Mouse (Mus musculus) MEL (cell line): ENCODE measurements at regions not wholly inside any gene's neighbourhood (a gene's known extent, or its start where the extent isn't known, plus 50 kb on each side); places are given as distances from the start of the nearest gene placed in this dataset.

Experiments used
- BHLHE40 ChIP-seq: IDR thresholded peaks from 2 replicates; pipeline ENCODE4 v1.6.1; 2012; ENCODE audit warnings: low read depth, mild to moderate bottlenecking, inconsistent platforms, low read length, improper control_type of control experiment, borderline replicate concordance
- CHD1 ChIP-seq: IDR thresholded peaks from 2 replicates; pipeline ENCODE4 v1.6.1; 2012; ENCODE audit warnings: low read depth, mild to moderate bottlenecking, inconsistent platforms, low read length, improper control_type of control experiment
- CTCF ChIP-seq, 3 experiments: IDR thresholded peaks in 2 of 3; conservative IDR thresholded peaks in 1 of 3; 2 replicates each; pipeline ENCODE4 v1.5.1; 2011 to 2012; ENCODE audit warnings: low read length in 3 of 3, low read depth in 2 of 3, mild to moderate bottlenecking in 2 of 3, improper control_type of control experiment in 1 of 3, inconsistent platforms in 1 of 3, mixed read lengths in 1 of 3, moderate library complexity in 1 of 3; ENCODE audit not compliant: control insufficient read depth in 1 of 3, insufficient read depth in 1 of 3, poor library complexity in 1 of 3, severe bottlenecking in 1 of 3
- ELF1 ChIP-seq: IDR thresholded peaks from 2 replicates; pipeline ENCODE4 v1.6.1; 2014; ENCODE audit warnings: low read depth, mild to moderate bottlenecking, inconsistent platforms, low read length, improper control_type of control experiment, moderate library complexity
- EP300 ChIP-seq, 2 experiments: IDR thresholded peaks; 2 replicates each; pipeline ENCODE4 v1.6.1; 2011; ENCODE audit warnings: improper control_type of control experiment in 2 of 2, low read length in 2 of 2, low read depth in 1 of 2, mild to moderate bottlenecking in 1 of 2
- HCFC1 ChIP-seq: IDR thresholded peaks from 2 replicates; pipeline ENCODE4 v1.6.1; 2012; ENCODE audit warnings: low read depth, mild to moderate bottlenecking, inconsistent platforms, low read length, improper control_type of control experiment, moderate library complexity
- MAFK ChIP-seq: IDR thresholded peaks from 2 replicates; pipeline ENCODE4 v1.6.1; 2011; ENCODE audit warnings: low read depth, mild to moderate bottlenecking, low read length, improper control_type of control experiment, borderline replicate concordance
- MXI1 ChIP-seq: IDR thresholded peaks from 2 replicates; pipeline ENCODE4 v1.6.1; 2011; ENCODE audit warnings: mild to moderate bottlenecking, low read depth, low read length, improper control_type of control experiment
- NRF1 ChIP-seq: IDR thresholded peaks from 2 replicates; pipeline ENCODE4 v1.6.1; 2014; ENCODE audit warnings: low read depth, mild to moderate bottlenecking, inconsistent platforms, low read length, improper control_type of control experiment, moderate library complexity; ENCODE audit not compliant: poor library complexity, insufficient read depth, severe bottlenecking
- POLR2A ChIP-seq, 2 experiments: IDR thresholded peaks; 2 replicates each; pipeline ENCODE4 v1.6.1; 2011 to 2012; ENCODE audit warnings: low read length in 2 of 2, mild to moderate bottlenecking in 2 of 2, control low read depth in 1 of 2, improper control_type of control experiment in 1 of 2, low read depth in 1 of 2, moderate library complexity in 1 of 2; ENCODE audit not compliant: control insufficient read depth in 1 of 2, insufficient read depth in 1 of 2, poor library complexity in 1 of 2
- USF2 ChIP-seq, 2 experiments: IDR thresholded peaks; 2 replicates each; pipeline ENCODE4 v1.6.1; 2011 to 2012; ENCODE audit warnings: improper control_type of control experiment in 2 of 2, low read length in 2 of 2, borderline replicate concordance in 1 of 2, inconsistent platforms in 1 of 2, low read depth in 1 of 2, mild to moderate bottlenecking in 1 of 2; ENCODE audit not compliant: insufficient read depth in 1 of 2

DNA sequence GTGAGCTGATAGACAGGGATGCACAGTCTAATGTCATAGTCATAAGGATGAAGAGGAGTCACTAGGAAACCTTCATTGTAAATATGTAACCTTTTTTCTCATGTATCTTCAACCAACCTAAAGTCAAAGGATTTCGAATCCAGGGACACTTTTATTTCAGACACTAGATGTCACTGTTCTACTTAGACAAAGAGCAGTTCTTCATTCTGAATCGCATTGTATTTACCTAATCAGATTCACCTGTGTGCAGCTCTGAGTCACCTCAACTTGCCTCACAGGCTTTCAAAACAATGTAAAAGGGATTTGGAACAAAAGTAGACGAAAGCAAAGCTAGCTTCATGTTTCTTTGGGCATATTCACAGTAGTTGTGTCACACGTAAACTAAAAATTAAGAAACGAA is 57.3 kb upstream of the Erbb4 start:
- TF ChIP-seq EP300 (IDR thresholded peaks at IDR 0.05; ENCODE audit: low read depth in 1 of 2, low read length in 2 of 2), result no peak
- no peak for TF ChIP-seq HCFC1
- no peak for TF ChIP-seq BHLHE40
- TF ChIP-seq POLR2A (IDR thresholded peaks at IDR 0.05; ENCODE audit: control insufficient read depth in 1 of 2, insufficient read depth in 1 of 2, low read depth in 1 of 2, low read length in 2 of 2, poor library complexity in 1 of 2), result no peak
- no peak for TF ChIP-seq USF2 (IDR thresholded peaks at IDR 0.05; ENCODE audit: borderline replicate concordance in 1 of 2, insufficient read depth in 1 of 2, low read depth in 1 of 2, low read length in 2 of 2)
- TF ChIP-seq CHD1, result no peak
- TF ChIP-seq CTCF (IDR thresholded peaks at IDR 0.05 in 2 of 3, conservative IDR thresholded peaks at IDR 0.05 in 1 of 3; ENCODE audit: control insufficient read depth in 1 of 3, insufficient read depth in 1 of 3, low read depth in 2 of 3, low read length in 3 of 3, poor library complexity in 1 of 3, severe bottlenecking in 1 of 3), result peak in 2 of 3 experiments; percentile 19 to 30; a peak in 2 of 6 replicates
- TF ChIP-seq ELF1, result no peak
- no peak for TF ChIP-seq MAFK
- TF ChIP-seq NRF1, result no peak
- no peak for TF ChIP-seq MXI1
